Mouse (Mus musculus): ENCODE data around the gene Gm8265. TPM values are rescaled to one million over a fixed set of nuclear protein-coding genes. Genes with fewer than 3 reads are reported as not detected.

Gm8265 gene
- polyA plus RNA-seq (2017; shearing (Covaris generic)) = not detected

GRCm38 (mm10) chr14:5632928-5633327 lies at the start of gene Gm8265:
TSS of gene Gm8265 (minus strand) at chr14:5633028.

Other genes starting within 250 kb of the Gm8265 start
- 9.5 TPM for gene Gm3500, start 244.0 kb downstream of the Gm8265 start, polyA plus RNA-seq (2017; shearing (Covaris generic))
- gene Gm3194, start 177.6 kb downstream of the Gm8265 start, polyA plus RNA-seq (2017; shearing (Covaris generic)) = 2.5 TPM
- gene Gm8246, start 155.2 kb downstream of the Gm8265 start, polyA plus RNA-seq (2017; shearing (Covaris generic)) = not detected
- not detected for gene Gm3187, start 148.8 kb downstream of the Gm8265 start, polyA plus RNA-seq (2017; shearing (Covaris generic))
- 6.9 TPM for gene Gm3488, start 131.4 kb downstream of the Gm8265 start, polyA plus RNA-seq (2017; shearing (Covaris generic))
- gene Gm3532, start 94.5 kb downstream of the Gm8265 start, polyA plus RNA-seq (2017; shearing (Covaris generic)) = not detected
- gene Gm9603, start 54.4 kb upstream of the Gm8265 start, polyA plus RNA-seq (2017; shearing (Covaris generic)) = not detected
- 1.3 TPM for gene Gm3373, start 108.5 kb upstream of the Gm8265 start, polyA plus RNA-seq (2017; shearing (Covaris generic))
- 4.2 TPM for gene Gm3383, start 175.0 kb upstream of the Gm8265 start, polyA plus RNA-seq (2017; shearing (Covaris generic))
- not detected for gene Gm3424, start 197.3 kb upstream of the Gm8265 start, polyA plus RNA-seq (2017; shearing (Covaris generic))
- 1.8 TPM for gene Gm8237, start 247.4 kb upstream of the Gm8265 start, polyA plus RNA-seq (2017; shearing (Covaris generic))

Measured in activated CD4-positive, CD25-positive, alpha-beta regulatory T cell, adult 9 weeks (primary cell).